Mouse (Mus musculus) bone marrow, adult 2 months (tissue): Measurements from ENCODE around the gene Tmc5.

ENCODE experiments used
- CTCF ChIP-seq: fragments of 200-500 bp; IDR thresholded peaks from 2 replicates; pipeline ENCODE4 v1.5.1; 2011; ENCODE audit warnings: low read length, control low read depth; ENCODE audit not compliant: control insufficient read depth, insufficient read depth
- POLR2A ChIP-seq: fragments of 200-500 bp; IDR thresholded peaks from 2 replicates; pipeline ENCODE4 v1.6.1; 2011; ENCODE audit warnings: low read depth, mild to moderate bottlenecking, control low read depth, low read length, borderline replicate concordance; ENCODE audit not compliant: control insufficient read depth

DNA sequence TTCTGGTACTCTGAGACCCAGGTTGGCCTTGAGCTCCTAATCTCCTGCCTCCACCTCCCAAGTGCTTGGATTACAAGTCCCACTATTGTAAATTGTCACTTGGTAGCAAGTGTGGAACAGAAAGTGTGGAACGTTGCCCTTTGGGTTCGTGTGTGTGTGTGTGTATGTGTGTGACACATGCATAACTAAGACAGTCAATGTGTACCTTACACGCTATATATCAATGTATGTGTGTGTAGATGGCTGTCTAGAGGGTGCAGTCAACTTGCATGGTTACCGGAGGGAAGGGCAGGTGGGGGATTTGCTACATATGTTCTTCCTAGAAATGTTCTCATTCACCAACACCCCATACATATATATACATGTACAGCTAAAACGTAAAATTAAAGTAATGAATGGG is 12.2 kb upstream of the Tmc5 start:
- TF ChIP-seq CTCF = no peak
- no peak for TF ChIP-seq POLR2A
